Mouse (Mus musculus): Measurements from ENCODE around the gene Mb. TPM values are rescaled to one million over a fixed set of nuclear protein-coding genes. Genes with fewer than 3 reads are reported as not detected.
A peak's percentile ranks its signal among the peaks of the same experiment; 100 is the strongest.
"Not testable (repeated sequence)": the region's sequence is repeated elsewhere in the genome, so short reads cannot be mapped to it uniquely, and the experiment has no call there.

Gene Mb
- total RNA-seq, 2 experiments from 2014 or later: 9,939 to 10,365 TPM

GRCm38 (mm10) chr15:77066233-77066632, 15.8 kb upstream of the Mb start:
- intact Hi-C loops (cut with DNase I): loop anchor here (5.0 kb wide), 2 partner anchors 39 to 89 kb away; no protein-coding TSS in a partner anchor
- no peak for DNase-seq

- intact Hi-C loops (cut with DNase I): loop anchor here (5.0 kb wide), 2 partner anchors 38 to 88 kb away; no protein-coding TSS in a partner anchor
- no peak for DNase-seq
Measured at GRCm38 (mm10) chr15:77065259-77065852, 14.9 kb upstream of the Mb start.

- DNase-seq: no peak
- intact Hi-C loops (cut with DNase I): no loop called here
Measured at GRCm38 (mm10) chr15:77062746-77063145, 12.3 kb upstream of the Mb start.

- DNase-seq; intact Hi-C loops (cut with DNase I): not testable (repeated sequence)
Measured at GRCm38 (mm10) chr15:77059416-77059815, 8.9 kb upstream of the Mb start.

GRCm38 (mm10) chr15:77058566-77058965, 8.1 kb upstream of the Mb start:
- intact Hi-C loops (cut with DNase I): no loop called here
- DNase-seq: no peak

GRCm38 (mm10) chr15:77056791-77057051, 6.3 kb upstream of the Mb start:
- intact Hi-C loops (cut with DNase I): no loop called here
- DNase-seq: no peak

- no peak for DNase-seq
- intact Hi-C loops (cut with DNase I): no loop called here
Measured at GRCm38 (mm10) chr15:77056001-77056790, 5.7 kb upstream of the Mb start.

GRCm38 (mm10) chr15:77054611-77055175, 4.2 kb upstream of the Mb start:
- intact Hi-C loops (cut with DNase I): no loop called here
- DNase-seq: no peak

GRCm38 (mm10) chr15:77053021-77053420, 2.6 kb upstream of the Mb start:
- intact Hi-C loops (cut with DNase I): no loop called here
- no peak for DNase-seq

- DNase-seq: no peak
- intact Hi-C loops (cut with DNase I): no loop called here
Measured at GRCm38 (mm10) chr15:77052176-77052575, 1.7 kb upstream of the Mb start.

- DNase-seq: peak in 1 of 2 experiments; percentile 21
- intact Hi-C loops (cut with DNase I): no loop called here
Measured at GRCm38 (mm10) chr15:77045609-77046008, 4.9 kb downstream of the Mb start.

GRCm38 (mm10) chr15:77044597-77045320, 5.7 kb downstream of the Mb start, which contains the start of gene Apol6:
Apol6 (plus strand) TSS chr15:77044729.
- DNase-seq: no peak
- intact Hi-C loops (cut with DNase I): no loop called here

GRCm38 (mm10) chr15:77040784-77041183, 9.7 kb downstream of the Mb start:
- DNase-seq: no peak
- intact Hi-C loops (cut with DNase I): no loop called here

- intact Hi-C loops (cut with DNase I): loop anchor here (2.0 to 5.0 kb wide), 3 partner anchors 30 to 330 kb away; no protein-coding TSS in a partner anchor
Measured at GRCm38 (mm10) chr15:77039211-77039700, 11.2 kb downstream of the Mb start.

GRCm38 (mm10) chr15:77037278-77038161, 12.9 kb downstream of the Mb start:
- DNase-seq: peak; percentile 88 to 89
- intact Hi-C loops (cut with DNase I): loop anchor here (2.0 to 5.0 kb wide), 3 partner anchors 31 to 331 kb away; no protein-coding TSS in a partner anchor

More at GRCm38 (mm10) chr15:77039211-77039700, 11.2 kb downstream of the Mb start:
- DNase-seq: no peak

GRCm38 (mm10) chr15:77036989-77037277, 13.5 kb downstream of the Mb start:
- no peak for DNase-seq
- intact Hi-C loops (cut with DNase I): loop anchor here (5.0 kb wide), 1 partner anchor 115 kb away; no protein-coding TSS in a partner anchor

GRCm38 (mm10) chr15:77036320-77036988, 14.0 kb downstream of the Mb start:
- intact Hi-C loops (cut with DNase I): loop anchor here (5.0 kb wide), 1 partner anchor 116 kb away; no protein-coding TSS in a partner anchor
- DNase-seq: peak; percentile 90 to 91

- DNase-seq: no peak
- intact Hi-C loops (cut with DNase I): loop anchor here (5.0 kb wide), 1 partner anchor 117 kb away; no protein-coding TSS in a partner anchor
Measured at GRCm38 (mm10) chr15:77035643-77036042, 14.8 kb downstream of the Mb start.

GRCm38 (mm10) chr15:77034526-77034925, 15.9 kb downstream of the Mb start:
- intact Hi-C loops (cut with DNase I): no loop called here
- no peak for DNase-seq

Measured in heart, postnatal 10 days (tissue).